Mouse (Mus musculus): ENCODE data around the gene Tmem267.

- TF ChIP-seq CTCF (IDR thresholded peaks at IDR 0.05; ENCODE audit: low read depth), result no peak
- no peak for TF ChIP-seq EP300 (IDR thresholded peaks at IDR 0.05; ENCODE audit: low read depth)
These were observed 32.8 kb upstream of the Tmem267 start for GRCm38 (mm10) chr13:119455082-119455481.
